Mouse (Mus musculus) spleen, adult 2 months (tissue): ENCODE measurements around the gene Kcnip3.

ENCODE experiments used
- CTCF ChIP-seq: fragments of 200-500 bp; IDR thresholded peaks from 2 replicates; pipeline ENCODE4 v1.5.1; 2011; ENCODE audit warnings: mild to moderate bottlenecking, inconsistent platforms; ENCODE audit not compliant: insufficient read depth, insufficient read length, insufficient replicate concordance; ENCODE audit errors: extremely low read depth
- POLR2A ChIP-seq: fragments of 200-500 bp; IDR thresholded peaks from 2 replicates; pipeline ENCODE4 v1.6.1; 2011; ENCODE audit warnings: low read depth, low read length, inconsistent platforms

GRCm38 (mm10) chr2:127470183-127470582, 51.7 kb downstream of the Kcnip3 start:
- TF ChIP-seq CTCF (no peak), POLR2A (no peak)
